Mouse (Mus musculus) v-Abl transformed pro-B cells (cell line): ENCODE data around the gene Capza1.

Experiments
- in situ Hi-C, 2 experiments: fragments of 400-800 bp; cut with MboI; formaldehyde crosslinking; loops; one replicate each; pipeline ENCODE4 v1.15.1; 2025; ENCODE audit not compliant: unreplicated experiment in 2 of 2

The Capza1 gene

GRCm38 (mm10) chr3:104863786-104864650, at the start of gene Capza1, which contains the start of gene St7l:
TSS of gene Capza1 (minus strand) at chr3:104864505.
TSS of gene St7l (plus strand) at chr3:104864005.
- in situ Hi-C loops: loop anchor here in 1 of 2 experiments (10.0 kb wide), 3 partner anchors 201 to 1031 kb away; partner anchors contain the start of genes 4930564D02Rik and Ddx20

GRCm38 (mm10) chr3:104909195-104909594, 44.9 kb upstream of the Capza1 start:
- in situ Hi-C loops: no loop called here

- in situ Hi-C loops: no loop called here
Observed at GRCm38 (mm10) chr3:104906007-104906406, 41.7 kb upstream of the Capza1 start.

GRCm38 (mm10) chr3:104905389-104905788, 41.1 kb upstream of the Capza1 start:
- in situ Hi-C loops: no loop called here

GRCm38 (mm10) chr3:104901154-104901553, 36.8 kb upstream of the Capza1 start:
- in situ Hi-C loops: no loop called here

- in situ Hi-C loops: no loop called here
Observed at GRCm38 (mm10) chr3:104896141-104896540, 31.8 kb upstream of the Capza1 start.

GRCm38 (mm10) chr3:104888585-104888984, 24.3 kb upstream of the Capza1 start:
- in situ Hi-C loops: no loop called here

GRCm38 (mm10) chr3:104869611-104870010, 5.3 kb upstream of the Capza1 start:
- in situ Hi-C loops: loop anchor here (5.0 to 10.0 kb wide), 7 partner anchors 95 to 1025 kb away; partner anchors contain the start of genes 4930564D02Rik (in 1 of the 2), Ddx20 (in 1 of the 2) and Wnt2b (in 1 of the 2)

- in situ Hi-C loops: loop anchor here in 1 of 2 experiments (5.0 to 10.0 kb wide), 4 partner anchors 94 to 1028 kb away; partner anchors contain the start of genes 4930564D02Rik and Ddx20
Observed at GRCm38 (mm10) chr3:104866674-104867073, 2.4 kb upstream of the Capza1 start.

- in situ Hi-C loops: loop anchor here in 1 of 2 experiments (5.0 to 10.0 kb wide), 4 partner anchors 93 to 1029 kb away; partner anchors contain the start of genes 4930564D02Rik and Ddx20
Observed at GRCm38 (mm10) chr3:104865341-104865788, 1.1 kb upstream of the Capza1 start.

GRCm38 (mm10) chr3:104864651-104865340, 491 bp upstream of the Capza1 start:
- in situ Hi-C loops: loop anchor here in 1 of 2 experiments (5.0 to 10.0 kb wide), 4 partner anchors 92 to 1030 kb away; partner anchors contain the start of genes 4930564D02Rik and Ddx20

GRCm38 (mm10) chr3:104858560-104858959, 5.7 kb downstream of the Capza1 start:
- in situ Hi-C loops: no loop called here

GRCm38 (mm10) chr3:104856106-104856505, 8.2 kb downstream of the Capza1 start:
- in situ Hi-C loops: no loop called here

- in situ Hi-C loops: no loop called here
Observed at GRCm38 (mm10) chr3:104854866-104855265, 9.4 kb downstream of the Capza1 start.

- in situ Hi-C loops: no loop called here
Observed at GRCm38 (mm10) chr3:104854465-104854864, 9.8 kb downstream of the Capza1 start.

GRCm38 (mm10) chr3:104846601-104847000, 17.7 kb downstream of the Capza1 start:
- in situ Hi-C loops: loop anchor here in 1 of 2 experiments (25.0 kb wide), 1 partner anchor 1809 kb away; no protein-coding TSS in a partner anchor

- in situ Hi-C loops: loop anchor here in 1 of 2 experiments (25.0 kb wide), 1 partner anchor 1804 kb away; no protein-coding TSS in a partner anchor
Observed at GRCm38 (mm10) chr3:104841049-104841448, 23.3 kb downstream of the Capza1 start.

GRCm38 (mm10) chr3:104835797-104836196, 28.5 kb downstream of the Capza1 start:
- in situ Hi-C loops: loop anchor here in 1 of 2 experiments (25.0 kb wide), 1 partner anchor 1798 kb away; no protein-coding TSS in a partner anchor

- in situ Hi-C loops: no loop called here
Observed at GRCm38 (mm10) chr3:104822413-104822812, 41.9 kb downstream of the Capza1 start.

GRCm38 (mm10) chr3:104820426-104820825, 43.9 kb downstream of the Capza1 start:
- in situ Hi-C loops: no loop called here
